ENCODE assay signal across 13 mouse cellular contexts in genomic region chr6:142792241-142792968, GRCm38 (mm10). TPM values are rescaled to one million over a fixed set of nuclear protein-coding genes. Genes with fewer than 3 reads are reported as not detected.
DNase-seq lines count a peak whose midpoint lies in the region; ATAC-seq and TF ChIP-seq lines count a peak whose summit lies in the region.
"Had no signal": no experiment of that assay in that cellular context is flagged by ENCODE, and none has a peak within 500 bp of the region (broad histone marks: within the 10 kb centered on the region; RNA-seq: fewer than 3 reads in every experiment).

No protein-coding gene starts in this region.

- H3K36me3 ChIP-seq in heart, embryonic 11.5 days (ENCODE audit: control insufficient read depth, insufficient read depth, low read length), result no peaks in the 10 kb centered on the region
- H3K36me3 ChIP-seq in hindbrain, embryonic 12.5 days, result no peaks in the 10 kb centered on the region
- H3K36me3 ChIP-seq in midbrain, embryonic 16.5 days (ENCODE audit: control insufficient read depth, insufficient read depth, low read length), result no peaks in the 10 kb centered on the region
- no peaks in the 10 kb centered on the region for H3K36me3 ChIP-seq in kidney, embryonic 14.5 days (ENCODE audit: control insufficient read depth, insufficient read depth, low read length)

- H3K27ac ChIP-seq in heart, embryonic 11.5 days (ENCODE audit: low read depth, low read length), result no peak overlapping the region
- no peak overlapping the region for H3K27ac ChIP-seq in hindbrain, embryonic 12.5 days
- no peak overlapping the region for H3K27ac ChIP-seq in midbrain, embryonic 16.5 days (ENCODE audit: low read length)
- H3K27ac ChIP-seq in gastrocnemius, adult 2 months, result no peak overlapping the region
- no peak overlapping the region for H3K27ac ChIP-seq in kidney, embryonic 14.5 days (ENCODE audit: low read depth, low read length)

- TF ChIP-seq CTCF in gastrocnemius, adult 2 months (IDR thresholded peaks at IDR 0.05), result no peak

- no peaks in the 10 kb centered on the region for H3K27me3 ChIP-seq in heart, embryonic 11.5 days (ENCODE audit: control insufficient read depth, insufficient read depth, low read length)
- H3K27me3 ChIP-seq in hindbrain, embryonic 12.5 days, result no peaks in the 10 kb centered on the region
- H3K27me3 ChIP-seq in midbrain, embryonic 16.5 days (ENCODE audit: control insufficient read depth, insufficient read depth, low read depth, low read length), result no peaks in the 10 kb centered on the region
- H3K27me3 ChIP-seq in kidney, embryonic 14.5 days (ENCODE audit: control insufficient read depth, insufficient read depth, low read length), result no peaks in the 10 kb centered on the region

- ATAC-seq in heart, embryonic 11.5 days (replicated peaks; ENCODE audit: insufficient number of reproducible peaks, low FRiP score, low TSS enrichment), result 0 out of 2 replicates have a peak, but pooled peaks have one; percentile 46
- no peak for ATAC-seq in hindbrain, embryonic 12.5 days (ENCODE audit: low FRiP score)
- no peak for ATAC-seq in midbrain, embryonic 16.5 days
- no peak for ATAC-seq in kidney, embryonic 14.5 days (ENCODE audit: low FRiP score, low TSS enrichment)
- ATAC-seq: inflammation-experienced regulatory T-cells, adult 6 months had no signal

- H3K9me3 ChIP-seq in heart, embryonic 11.5 days (replicated peaks; ENCODE audit: control insufficient read depth, low read length), result no peaks in the 10 kb centered on the region
- no peaks in the 10 kb centered on the region for H3K9me3 ChIP-seq in hindbrain, embryonic 12.5 days (replicated peaks)
- no peaks in the 10 kb centered on the region for H3K9me3 ChIP-seq in midbrain, embryonic 16.5 days (replicated peaks; ENCODE audit: control insufficient read depth, low read length, poor library complexity, severe bottlenecking)
- H3K9me3 ChIP-seq in kidney, embryonic 14.5 days (ENCODE audit: control insufficient read depth, low read length), result no peaks in the 10 kb centered on the region

- intact Hi-C loops in heart, postnatal 36 days (cut with DNase I), result no loop called here
- intact Hi-C loops in gastrocnemius, adult 2 months (cut with DNase I), result no loop called here

- WGBS in heart, embryonic 11.5 days (ENCODE audit: insufficient replicate concordance), result 28% methylated on average over 13 of the region's 13 CpGs
- WGBS in hindbrain, embryonic 12.5 days, result 42% methylated on average over 13 of the region's 13 CpGs
- WGBS in midbrain, embryonic 16.5 days, result 31% methylated on average over 13 of the region's 13 CpGs
- WGBS in kidney, embryonic 14.5 days, result 59% methylated on average over 13 of the region's 13 CpGs

- H3K4me1 ChIP-seq in heart, embryonic 11.5 days (ENCODE audit: control insufficient read depth, insufficient read depth, low read length), result peaks cover 12% of the 10 kb centered on the region
- peaks cover 18% of the 10 kb centered on the region for H3K4me1 ChIP-seq in hindbrain, embryonic 12.5 days
- H3K4me1 ChIP-seq in midbrain, embryonic 16.5 days (ENCODE audit: control insufficient read depth, insufficient read depth, low read length), result peaks cover 12% of the 10 kb centered on the region
- 0 out of 2 replicates have a peak, but pooled peaks cover 7% of the 10 kb centered on the region for H3K4me1 ChIP-seq in kidney, embryonic 14.5 days (ENCODE audit: control insufficient read depth, insufficient read depth, low read length)

- peak overlapping the region; percentile 29 for H3K4me2 ChIP-seq in heart, embryonic 11.5 days
- peak overlapping the region; percentile 0; the same call in 1 of the 2 replicates for H3K4me2 ChIP-seq in hindbrain, embryonic 12.5 days (replicated peaks)
- H3K4me2 ChIP-seq in midbrain, embryonic 16.5 days (ENCODE audit: low read length), result peak overlapping the region; percentile 8; the same call in 1 of the 2 replicates
- no peak overlapping the region for H3K4me2 ChIP-seq in kidney, embryonic 14.5 days (replicated peaks; ENCODE audit: low read depth, low read length)

- no peak overlapping the region for H3K9ac ChIP-seq in heart, embryonic 11.5 days (ENCODE audit: low read depth, low read length)
- no peak overlapping the region for H3K9ac ChIP-seq in hindbrain, embryonic 12.5 days
- H3K9ac ChIP-seq in midbrain, embryonic 16.5 days (ENCODE audit: low read depth, low read length), result no peak overlapping the region
- H3K9ac ChIP-seq in kidney, embryonic 14.5 days (ENCODE audit: low read depth, low read length), result no peak overlapping the region

- DNase-seq in heart, postnatal 36 days, result no peak
- DNase-seq in Muller cell, postnatal 12 days (ENCODE audit: inconsistent ontology term), result peak; percentile 69
- DNase-seq in gastrocnemius, adult 2 months, result no peak
- DNase-seq in adrenal gland, postnatal 25 days, result no peak
- DNase-seq: cerebellum, adult 9-11 months had no signal

- no peak overlapping the region for H3K4me3 ChIP-seq in heart, embryonic 11.5 days (ENCODE audit: low read depth, low read length)
- H3K4me3 ChIP-seq in hindbrain, embryonic 12.5 days, result no peak overlapping the region
- no peak overlapping the region for H3K4me3 ChIP-seq in midbrain, embryonic 16.5 days (ENCODE audit: low read depth, low read length)
- no peak overlapping the region for H3K4me3 ChIP-seq in gastrocnemius, adult 2 months
- H3K4me3 ChIP-seq in kidney, embryonic 14.5 days (ENCODE audit: low read length), result no peak overlapping the region

RNA-seq across cellular contexts. Expression of gene Sult6b2, which starts 11.9 kb away (rescaled TPM):
- polyA plus RNA-seq in heart, embryonic 11.5 days (2014; fragmentation: Nextera tagmentation; extraction: Ambion mirVana), result 0.14 TPM in 1 of 2 replicates, not detected in the other
- under 1 TPM in 1 of 2 experiments, not detected in 1; 0.28 TPM for total RNA-seq in heart, postnatal 36 days (2021)
- polyA plus RNA-seq in hindbrain, embryonic 12.5 days (2016; fragmentation: Nextera tagmentation; extraction: Ambion mirVana), result not detected in 2 replicates
- 0.24 and 0.25 TPM in 2 replicates for polyA plus RNA-seq in midbrain, embryonic 16.5 days (2015; fragmentation: Nextera tagmentation; extraction: Ambion mirVana)
- total RNA-seq in gastrocnemius, adult 2 months (2021), result not detected
- total RNA-seq in adrenal gland, postnatal 25 days (2021), result not detected in 2 replicates
- 0.16 TPM in 1 of 2 replicates, not detected in the other for polyA plus RNA-seq in kidney, embryonic 14.5 days (2014; fragmentation: Nextera tagmentation; extraction: Ambion mirVana)
- total RNA-seq: gastrocnemius, adult 18-20 months had no signal
- polyA plus RNA-seq: inflammation-experienced regulatory T-cells, adult 6 months; large intestine, adult 2 months; spleen, adult 2 months had no signal

RNA-seq across cellular contexts. Expression of gene Cmas, which starts 35.9 kb away (rescaled TPM):
- polyA plus RNA-seq in heart, embryonic 11.5 days (2014; fragmentation: Nextera tagmentation; extraction: Ambion mirVana), result 117 and 126 TPM in 2 replicates
- 10 to 100 TPM; 31.9 to 36.0 TPM for total RNA-seq in heart, postnatal 36 days (2021)
- 138 and 139 TPM in 2 replicates for polyA plus RNA-seq in hindbrain, embryonic 12.5 days (2016; fragmentation: Nextera tagmentation; extraction: Ambion mirVana)
- 226 and 229 TPM in 2 replicates for polyA plus RNA-seq in midbrain, embryonic 16.5 days (2015; fragmentation: Nextera tagmentation; extraction: Ambion mirVana)
- 10 to 100 TPM; 27.5 to 31.6 TPM for total RNA-seq in gastrocnemius, adult 2 months (2021)
- total RNA-seq in adrenal gland, postnatal 25 days (2021), result 31.5 and 33.9 TPM in 2 replicates
- polyA plus RNA-seq in kidney, embryonic 14.5 days (2014; fragmentation: Nextera tagmentation; extraction: Ambion mirVana), result 81.1 and 85.6 TPM in 2 replicates
